Mouse (Mus musculus) fibroblast of lung, adult 2 months (primary cell): ENCODE data around the gene Thbd.

ENCODE experiments used
- DNase-seq: peaks from one replicate; pipeline ENCODE4 v3.0.0-alpha.2; 2011; ENCODE audit warnings: low read depth

Gene Thbd

DNA sequence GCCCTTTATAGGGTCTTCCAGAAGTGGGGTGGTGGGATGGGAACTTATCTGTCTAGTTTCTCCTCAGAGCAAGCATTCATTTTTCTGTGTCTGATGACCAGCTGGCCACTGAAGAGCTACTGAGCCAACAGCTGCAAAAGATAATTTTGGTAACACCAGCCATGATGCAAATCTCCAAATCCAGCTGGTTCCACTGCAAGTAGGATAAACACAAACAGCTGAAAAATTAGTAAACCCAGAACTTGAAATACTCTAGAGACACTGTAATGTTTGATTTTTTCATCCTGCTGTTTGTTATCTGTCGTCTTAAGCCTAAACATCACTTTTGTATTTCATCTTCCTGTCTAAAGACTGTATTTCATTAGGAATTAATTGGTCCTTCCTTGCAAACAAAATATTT is 13.7 kb upstream of the Thbd start:
- no peak for DNase-seq

DNA sequence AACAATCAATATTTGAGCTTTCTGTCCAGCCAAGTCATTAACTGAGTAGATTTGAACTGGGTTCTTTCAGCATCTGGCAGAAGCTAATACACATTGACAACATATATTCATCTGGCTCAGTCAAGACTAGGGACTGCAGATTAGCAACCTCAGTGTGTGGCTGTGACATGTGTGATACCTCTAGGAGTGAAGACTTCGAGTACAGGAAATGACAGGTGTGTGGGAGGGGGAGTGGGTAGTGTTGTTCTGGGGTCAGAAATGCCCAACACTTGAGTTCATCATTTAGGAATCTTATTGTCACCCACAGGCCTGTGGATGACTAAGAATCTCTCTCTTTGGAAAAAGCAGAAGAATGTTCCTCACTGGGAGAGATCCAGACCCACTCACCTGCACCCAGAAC is 13.1 kb upstream of the Thbd start:
- DNase-seq = no peak

DNA sequence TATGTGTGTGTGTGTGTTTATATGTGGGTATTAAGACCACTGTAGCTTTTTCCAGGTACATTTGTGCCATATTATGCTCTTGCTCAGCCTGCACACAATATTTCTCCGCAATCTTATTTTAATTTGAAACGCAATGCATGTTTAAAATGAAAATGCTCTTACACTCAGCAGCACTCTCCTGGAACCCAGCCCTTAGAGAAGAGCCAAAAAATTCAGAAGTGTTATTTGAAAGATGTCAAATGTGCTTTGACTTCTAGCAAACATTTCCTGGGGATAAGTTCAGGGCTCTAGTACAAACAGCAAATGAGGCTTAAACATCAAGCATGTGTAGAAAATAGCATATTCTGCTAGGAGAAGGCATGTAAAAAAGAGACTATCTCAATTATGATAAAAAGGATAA is 11.8 kb upstream of the Thbd start:
- DNase-seq = no peak

GRCm38 (mm10) chr2:148419151-148419550 is 11.2 kb upstream of the Thbd start:
- DNase-seq = no peak

DNA sequence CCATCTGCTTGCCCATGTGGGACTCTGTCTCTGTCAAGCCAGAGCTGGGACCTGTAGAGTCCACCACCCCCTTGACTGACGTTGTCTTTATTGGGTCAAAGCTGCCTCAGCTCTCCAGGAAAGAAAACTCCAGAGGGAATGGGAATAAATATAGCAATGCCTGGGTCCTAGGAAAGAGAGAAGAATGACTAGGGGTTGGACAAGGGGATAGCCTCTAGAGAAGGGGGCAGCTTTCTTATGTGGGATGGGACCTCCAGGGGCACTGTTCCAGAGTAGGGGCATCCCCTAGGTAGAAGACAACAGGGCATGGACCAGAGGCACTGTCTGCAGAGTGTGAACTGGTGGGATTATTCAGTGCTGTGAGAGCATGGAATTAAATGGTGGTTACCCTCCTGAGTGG is 1.8 kb upstream of the Thbd start:
- DNase-seq = no peak

DNA sequence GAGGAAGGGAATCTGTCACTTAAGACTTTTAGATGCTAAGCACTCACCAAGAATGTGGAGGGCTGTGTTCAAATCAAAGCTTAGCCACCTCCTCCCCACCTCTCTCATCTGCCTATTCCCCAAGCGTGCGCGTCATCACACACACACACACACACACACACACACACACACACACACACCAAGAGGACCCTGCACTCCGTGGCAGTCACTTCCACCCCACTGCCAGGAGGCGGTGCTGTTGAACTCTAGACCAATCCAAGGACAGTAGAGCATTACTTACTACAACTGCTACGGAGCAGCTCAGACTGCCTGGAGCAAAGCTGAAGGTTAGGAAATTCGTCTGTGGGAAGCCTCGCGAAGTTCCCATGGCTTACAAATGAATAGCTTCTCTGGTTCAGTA is 1.2 kb upstream of the Thbd start:
- peak; percentile 81 for DNase-seq

DNA sequence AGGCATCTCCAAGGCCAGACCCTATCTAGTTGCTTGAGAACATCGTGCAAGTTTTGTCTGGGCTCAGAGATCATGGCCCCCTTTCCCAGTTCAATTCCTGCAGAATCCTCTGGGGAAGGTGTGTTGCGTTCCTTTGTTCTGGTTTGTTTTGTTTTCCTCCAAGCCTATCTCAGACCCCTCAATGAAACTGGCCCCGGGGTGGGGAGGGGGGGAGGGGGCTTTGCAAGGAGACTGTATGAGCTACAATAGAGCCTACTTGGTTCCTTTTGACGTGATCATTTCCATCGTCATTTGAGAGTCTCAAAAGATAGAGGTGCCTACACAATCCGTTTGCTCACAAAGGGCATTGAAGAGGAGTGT is 753 bp upstream of the Thbd start:
- no peak for DNase-seq

DNA sequence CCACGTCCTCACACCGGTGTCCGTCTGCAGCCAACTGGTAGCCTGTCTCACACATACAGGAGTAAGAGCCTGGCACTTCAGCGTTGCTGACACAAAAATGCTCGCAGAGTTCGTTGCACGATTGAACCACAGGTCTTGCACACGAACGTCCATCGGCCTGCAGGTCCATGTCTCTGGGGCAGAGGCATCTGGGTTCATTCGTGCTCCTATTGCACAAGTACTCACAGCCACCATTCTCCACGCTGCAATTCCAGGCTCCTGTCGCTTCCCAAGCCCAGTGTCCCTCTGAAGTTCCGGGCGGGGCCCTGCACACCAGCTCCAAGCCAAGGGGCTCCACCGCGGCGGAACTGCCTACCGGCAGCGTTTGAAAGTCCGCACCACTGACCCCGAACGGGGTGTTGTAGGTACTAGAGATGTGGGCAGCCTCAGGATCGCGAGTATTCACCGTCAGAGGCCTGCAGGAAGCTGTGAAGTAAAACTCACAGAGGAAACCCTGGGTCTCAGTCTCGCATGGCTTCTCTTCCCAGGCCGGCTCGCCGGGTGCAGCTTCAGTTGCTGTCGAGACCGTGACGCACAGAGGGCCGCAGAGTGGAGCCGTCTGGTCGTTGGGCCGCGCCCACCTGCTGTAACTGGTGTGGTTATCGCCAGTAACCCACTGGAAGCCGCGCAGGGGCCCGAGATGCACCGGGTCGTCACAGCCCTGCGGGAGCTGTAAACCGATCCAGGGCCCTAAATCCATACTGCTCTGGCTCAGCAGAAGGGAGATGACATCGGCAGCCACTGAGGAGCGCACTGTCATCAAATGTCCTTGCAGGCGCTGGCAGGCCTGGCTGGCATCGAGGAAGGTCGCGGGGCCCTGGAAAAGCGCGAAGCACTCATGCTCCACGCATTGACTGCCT is 768 bp downstream of the Thbd start:
- no peak for DNase-seq

- DNase-seq = no peak
Observed at GRCm38 (mm10) chr2:148406160-148406970, 1.6 kb downstream of the Thbd start.

GRCm38 (mm10) chr2:148404906-148405305 is 3.1 kb downstream of the Thbd start:
- DNase-seq = no peak

DNA sequence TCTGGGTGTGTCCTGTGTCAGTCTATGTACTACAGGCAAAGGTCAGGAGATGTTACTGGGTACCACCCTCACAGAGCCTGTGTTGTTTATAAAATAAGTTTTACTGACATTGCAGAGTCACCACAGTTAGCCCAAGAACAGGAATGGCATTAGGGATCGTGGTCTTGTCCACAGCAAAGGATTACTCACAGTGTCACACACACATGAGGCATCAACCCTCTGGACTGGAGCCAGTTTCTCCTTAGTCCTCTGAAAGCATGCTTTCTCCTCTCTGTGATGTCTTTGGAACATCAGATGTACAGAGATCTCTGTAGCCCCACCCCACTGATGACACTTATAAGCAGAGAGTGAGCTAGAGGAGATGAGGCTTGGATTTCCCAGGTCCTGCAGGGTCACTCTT is 5.8 kb downstream of the Thbd start:
- DNase-seq = no peak

DNA sequence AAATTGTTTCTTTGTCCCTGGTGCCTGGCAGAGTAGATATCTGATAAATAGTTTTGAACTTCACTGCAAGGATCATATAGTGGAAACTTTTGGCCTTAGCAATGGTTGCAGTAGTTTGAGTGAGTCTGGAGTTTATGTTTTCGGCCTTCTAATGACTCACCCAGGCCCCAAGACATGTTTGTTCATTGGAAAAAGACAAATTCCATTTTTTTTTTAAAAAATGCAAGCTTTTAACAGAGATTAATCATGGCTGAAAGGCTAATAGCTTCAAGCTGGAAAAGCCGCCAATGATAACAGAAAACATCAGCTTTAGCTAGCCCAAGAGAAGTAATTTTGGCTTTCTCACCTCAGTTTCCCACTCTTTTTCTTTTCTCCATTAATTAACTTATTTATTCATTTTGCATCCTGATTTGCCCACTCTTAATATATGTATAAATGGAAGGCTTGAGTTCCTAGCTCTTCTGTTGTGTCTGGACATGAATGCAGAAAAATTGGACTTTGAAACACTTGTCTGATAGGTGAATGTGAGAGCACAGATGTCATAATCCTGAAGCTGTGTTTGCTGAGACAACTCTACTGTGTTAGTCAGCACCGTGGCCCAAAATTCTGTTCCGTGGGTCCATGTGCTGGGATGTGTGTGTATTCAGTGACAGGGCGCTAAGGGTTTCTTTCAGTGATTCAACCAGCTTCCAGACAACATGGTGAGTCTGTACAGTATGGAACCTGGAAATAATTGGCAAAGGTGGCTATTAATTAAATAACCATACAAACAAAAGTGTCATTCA is 8.9 kb downstream of the Thbd start:
- DNase-seq = no peak

GRCm38 (mm10) chr2:148397784-148398100 is 10.2 kb downstream of the Thbd start:
- no peak for DNase-seq

DNA sequence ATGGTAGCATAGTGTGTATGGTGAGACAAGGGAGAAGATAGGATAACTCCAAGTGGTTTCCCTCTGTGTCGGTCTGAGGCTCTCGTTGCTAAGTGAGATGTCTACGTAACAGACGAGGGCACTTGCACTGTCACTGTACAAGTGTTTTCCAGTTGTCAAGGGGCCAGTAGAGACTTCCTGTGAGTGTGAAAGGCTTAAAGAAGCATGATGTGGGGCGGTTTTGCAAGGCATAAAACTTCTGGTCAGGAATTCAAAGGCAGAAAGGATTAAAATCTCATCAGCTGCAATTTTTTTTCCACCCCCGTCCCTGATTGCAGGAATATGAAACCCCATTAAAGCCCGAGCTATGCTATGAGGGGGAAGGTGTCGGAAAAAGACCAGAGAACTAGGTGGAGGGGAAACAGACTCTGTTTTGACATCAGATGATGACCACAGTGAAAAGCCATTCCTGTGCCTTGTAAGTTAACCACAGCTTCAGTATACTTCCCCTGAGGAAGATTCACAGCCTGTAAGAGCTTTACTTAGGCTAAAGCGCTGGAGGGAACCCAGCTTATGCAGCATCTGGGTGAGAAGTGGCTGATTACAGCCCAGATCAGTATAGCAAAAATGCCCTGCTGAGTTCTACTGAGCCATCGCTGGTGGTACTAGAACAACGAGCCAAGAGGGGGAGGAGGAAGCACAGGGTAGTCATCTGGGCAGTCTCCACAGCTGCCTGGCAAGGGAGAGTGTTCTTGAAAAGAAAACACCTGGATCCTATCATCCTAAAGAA is 10.8 kb downstream of the Thbd start:
- no peak for DNase-seq

DNA sequence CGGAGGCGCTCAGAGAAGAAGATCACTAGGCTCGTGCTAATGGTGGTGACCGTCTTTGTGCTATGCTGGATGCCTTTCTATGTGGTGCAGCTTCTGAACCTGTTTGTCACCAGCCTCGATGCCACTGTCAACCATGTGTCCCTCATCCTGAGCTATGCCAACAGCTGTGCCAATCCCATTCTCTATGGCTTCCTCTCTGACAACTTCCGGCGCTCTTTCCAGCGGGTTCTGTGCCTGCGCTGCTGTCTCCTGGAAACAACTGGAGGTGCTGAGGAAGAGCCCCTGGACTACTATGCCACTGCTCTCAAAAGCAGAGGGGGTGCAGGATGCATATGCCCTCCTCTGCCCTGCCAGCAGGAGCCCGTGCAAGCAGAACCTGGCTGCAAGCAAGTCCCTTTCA is 11.8 kb downstream of the Thbd start:
- no peak for DNase-seq

- no peak for DNase-seq
Observed at GRCm38 (mm10) chr2:148395131-148396051, 12.6 kb downstream of the Thbd start, which contains the start of gene Sstr4. Sstr4 (plus strand) TSS chr2:148395344.

DNA sequence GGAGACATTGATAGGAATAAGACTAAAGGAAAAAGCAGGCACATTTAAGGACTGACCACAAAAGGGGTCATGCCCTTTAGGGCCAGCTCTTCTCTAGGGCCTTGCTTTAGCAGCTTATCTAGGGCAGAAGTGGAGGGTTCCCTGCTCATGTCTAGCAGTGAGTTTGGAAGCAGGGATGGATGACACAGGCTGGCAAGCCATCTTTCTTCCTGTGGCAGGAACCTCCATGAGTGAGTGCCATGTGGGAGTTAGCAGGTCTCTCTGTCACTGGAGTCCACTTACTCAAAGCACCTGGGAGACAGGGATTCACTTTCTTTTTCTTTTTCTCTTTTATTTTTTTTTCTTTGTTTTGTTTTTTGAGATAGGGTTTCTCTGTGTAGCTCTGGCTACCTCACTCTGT is 14.1 kb downstream of the Thbd start:
- no peak for DNase-seq

GRCm38 (mm10) chr2:148393149-148393548 is 14.8 kb downstream of the Thbd start:
- no peak for DNase-seq

GRCm38 (mm10) chr2:148387652-148388581 is 20.1 kb downstream of the Thbd start:
- no peak for DNase-seq

DNA sequence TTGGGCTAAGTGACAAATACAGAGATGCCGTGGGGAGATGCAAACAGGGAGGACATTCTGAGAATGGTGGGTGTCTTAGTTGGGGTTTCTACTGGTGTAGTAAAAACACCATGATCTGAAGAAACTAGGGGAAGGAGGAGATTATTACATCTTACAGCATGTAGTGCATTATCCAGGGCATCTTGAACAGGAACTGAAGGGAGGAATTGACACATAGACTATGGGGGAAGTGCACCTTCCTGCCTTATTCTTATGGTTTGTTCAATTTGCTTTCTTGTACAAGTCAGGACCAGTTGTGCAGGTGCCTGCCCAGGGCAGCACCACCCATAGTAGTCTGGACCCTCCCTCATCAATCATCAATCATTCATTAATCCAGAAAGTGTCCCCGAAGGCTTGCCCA is 21.1 kb downstream of the Thbd start:
- no peak for DNase-seq
